Mouse (Mus musculus): Measurements from ENCODE around the gene Fam71b. TPM values are rescaled to one million over a fixed set of nuclear protein-coding genes. Genes with fewer than 3 reads are reported as not detected.
A peak's percentile ranks its signal among the peaks of the same experiment; 100 is the strongest.
"Not testable (repeated sequence)": the region's sequence is repeated elsewhere in the genome, so short reads cannot be mapped to it uniquely, and the experiment has no call there.

The Fam71b gene
- polyA plus RNA-seq, 1 experiment from 2014 or later: not detected

DNA sequence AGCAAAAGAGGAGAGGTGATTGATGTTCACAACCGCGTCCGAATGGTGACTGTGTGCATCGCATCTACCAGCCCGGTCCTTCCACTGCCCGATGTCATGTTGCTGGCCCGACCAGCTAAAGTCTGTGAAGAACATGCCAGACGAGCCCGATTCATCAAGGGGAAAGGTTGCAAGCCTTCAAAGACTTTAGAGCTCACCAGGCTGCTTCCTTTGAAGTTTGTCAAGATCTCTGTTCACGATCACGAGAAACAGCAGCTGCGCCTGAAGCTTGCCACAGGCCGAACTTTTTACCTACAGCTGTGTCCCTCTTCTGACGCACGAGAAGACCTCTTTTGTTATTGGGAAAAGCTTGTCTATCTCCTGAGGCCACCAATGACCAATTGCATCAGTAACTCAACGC, 8.6 kb downstream of the Fam71b start:
- Histone ChIP-seq H3K4me1 (no peaks in the 10 kb centered on the region), H3K36me3 (no peaks in the 10 kb centered on the region), H3K9me3 (replicated peaks) (no peaks in the 10 kb centered on the region), H3K27me3 (replicated peaks) (peaks cover 10% of the 10 kb centered on the region), H3K27ac (no peak overlapping the region), H3K9ac (no peak overlapping the region), H3K4me3 (no peak overlapping the region), H3K4me2 (no peak overlapping the region)
- no peak for ATAC-seq
- WGBS (ENCODE audit: insufficient replicate concordance): 73% methylated on average over 16 of the region's 16 CpGs

GRCm38 (mm10) chr11:46406721-46407120, 10.4 kb downstream of the Fam71b start:
- H3K4me2 ChIP-seq: no peak overlapping the region
- no peak overlapping the region for H3K4me3 ChIP-seq
- 58% methylated on average over 10 of the region's 10 CpGs for WGBS (ENCODE audit: insufficient replicate concordance)

DNA sequence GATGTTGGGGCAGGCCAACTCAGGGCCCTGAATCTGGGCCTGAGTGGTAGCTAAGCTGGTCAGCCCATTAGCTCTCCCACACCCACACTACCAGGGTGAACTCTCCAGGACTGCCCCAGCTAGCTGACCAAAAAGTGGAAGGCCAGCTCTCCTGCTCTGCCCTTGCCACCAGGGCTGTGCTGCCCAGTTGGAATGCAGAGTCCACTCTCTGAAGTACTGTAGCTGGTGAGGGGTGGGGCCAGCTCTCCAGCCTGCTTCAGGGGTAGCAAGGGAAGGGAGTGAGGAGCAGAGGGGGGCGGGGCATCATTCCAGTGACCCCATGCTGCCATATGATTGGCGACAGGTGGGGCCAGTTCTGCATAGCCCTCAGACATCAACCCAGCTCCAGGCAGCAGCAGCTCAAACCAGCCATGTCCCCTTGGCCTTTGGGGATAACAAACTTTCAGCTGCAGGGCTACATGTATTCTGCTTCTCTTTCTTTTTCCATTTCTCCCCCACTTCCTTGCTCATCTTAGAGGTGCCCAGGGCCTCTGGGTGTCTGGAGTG, 13.7 kb downstream of the Fam71b start:
- no peak overlapping the region for H3K9ac ChIP-seq
- H3K4me3 ChIP-seq: no peak overlapping the region
- H3K36me3 ChIP-seq: no peaks in the 10 kb centered on the region
- H3K27ac ChIP-seq: no peak overlapping the region
- 42% methylated on average over 2 of the region's 2 CpGs for WGBS (ENCODE audit: insufficient replicate concordance)
- H3K4me1 ChIP-seq: no peaks in the 10 kb centered on the region
- no peak overlapping the region for H3K4me2 ChIP-seq
- peaks cover 10% of the 10 kb centered on the region for H3K27me3 ChIP-seq (replicated peaks)
- no peak for ATAC-seq
- no peaks in the 10 kb centered on the region for H3K9me3 ChIP-seq (replicated peaks)

More at GRCm38 (mm10) chr11:46406721-46407120, 10.4 kb downstream of the Fam71b start:
- H3K4me1 ChIP-seq: no peaks in the 10 kb centered on the region
- no peak overlapping the region for H3K9ac ChIP-seq
- H3K27ac ChIP-seq: no peak overlapping the region
- H3K36me3 ChIP-seq: no peaks in the 10 kb centered on the region
- peaks cover 10% of the 10 kb centered on the region for H3K27me3 ChIP-seq (replicated peaks)
- ATAC-seq: no peak
- H3K9me3 ChIP-seq (replicated peaks): no peaks in the 10 kb centered on the region

DNA sequence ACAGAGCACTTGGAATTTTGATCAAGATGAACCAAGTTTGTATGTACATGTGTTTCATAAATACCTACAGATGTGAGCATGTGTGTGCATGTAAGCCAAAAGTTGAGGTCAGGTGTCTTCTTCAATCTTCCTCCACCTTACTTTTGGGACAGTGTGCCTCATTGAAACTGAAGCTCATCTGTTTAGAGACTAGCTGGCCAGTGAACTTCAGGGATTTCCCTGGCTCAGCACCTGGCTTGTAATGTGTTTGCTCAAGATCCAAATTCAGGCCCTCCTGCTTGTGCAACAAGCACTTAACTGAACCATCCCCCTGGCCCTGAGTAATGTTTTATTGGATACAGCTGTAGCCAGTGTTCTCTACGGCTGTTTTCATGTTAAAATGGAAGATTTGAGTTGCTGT, 22.1 kb downstream of the Fam71b start:
- no peak overlapping the region for H3K4me2 ChIP-seq
- 54% methylated on average over 1 of the region's 1 CpGs for WGBS (ENCODE audit: insufficient replicate concordance)
- H3K9ac ChIP-seq: no peak overlapping the region
- no peak for ATAC-seq
- H3K27me3 ChIP-seq (replicated peaks): no peaks in the 10 kb centered on the region
- no peak overlapping the region for H3K27ac ChIP-seq
- no peaks in the 10 kb centered on the region for H3K9me3 ChIP-seq (replicated peaks)
- H3K4me3 ChIP-seq: no peak overlapping the region
- H3K4me1 ChIP-seq: no peaks in the 10 kb centered on the region
- H3K36me3 ChIP-seq: no peaks in the 10 kb centered on the region

DNA sequence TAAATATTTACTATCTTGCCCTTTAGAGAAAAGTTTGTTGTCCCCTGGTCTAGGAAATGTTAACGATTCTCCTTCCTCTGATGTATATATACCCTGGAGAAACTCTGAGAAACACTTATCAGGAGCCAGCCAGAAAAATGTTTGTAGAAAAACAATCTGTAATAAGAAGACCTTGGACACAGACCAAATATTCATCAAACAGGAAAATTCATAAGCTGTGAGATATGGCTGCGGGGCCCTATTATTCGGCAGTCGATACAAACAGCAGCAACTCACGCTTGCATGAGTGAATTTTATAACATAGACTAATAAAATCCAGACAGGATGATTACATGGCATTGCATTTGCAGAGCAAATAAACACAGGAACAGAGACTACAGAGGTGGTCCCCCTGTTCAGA, 22.5 kb downstream of the Fam71b start:
- Histone ChIP-seq H3K27ac (no peak overlapping the region), H3K27me3 (replicated peaks) (no peaks in the 10 kb centered on the region), H3K4me1 (no peaks in the 10 kb centered on the region), H3K9me3 (replicated peaks) (no peaks in the 10 kb centered on the region), H3K4me2 (no peak overlapping the region), H3K36me3 (no peaks in the 10 kb centered on the region), H3K9ac (no peak overlapping the region), H3K4me3 (no peak overlapping the region)
- 71% methylated on average over 5 of the region's 5 CpGs for WGBS (ENCODE audit: insufficient replicate concordance)
- no peak for ATAC-seq

DNA sequence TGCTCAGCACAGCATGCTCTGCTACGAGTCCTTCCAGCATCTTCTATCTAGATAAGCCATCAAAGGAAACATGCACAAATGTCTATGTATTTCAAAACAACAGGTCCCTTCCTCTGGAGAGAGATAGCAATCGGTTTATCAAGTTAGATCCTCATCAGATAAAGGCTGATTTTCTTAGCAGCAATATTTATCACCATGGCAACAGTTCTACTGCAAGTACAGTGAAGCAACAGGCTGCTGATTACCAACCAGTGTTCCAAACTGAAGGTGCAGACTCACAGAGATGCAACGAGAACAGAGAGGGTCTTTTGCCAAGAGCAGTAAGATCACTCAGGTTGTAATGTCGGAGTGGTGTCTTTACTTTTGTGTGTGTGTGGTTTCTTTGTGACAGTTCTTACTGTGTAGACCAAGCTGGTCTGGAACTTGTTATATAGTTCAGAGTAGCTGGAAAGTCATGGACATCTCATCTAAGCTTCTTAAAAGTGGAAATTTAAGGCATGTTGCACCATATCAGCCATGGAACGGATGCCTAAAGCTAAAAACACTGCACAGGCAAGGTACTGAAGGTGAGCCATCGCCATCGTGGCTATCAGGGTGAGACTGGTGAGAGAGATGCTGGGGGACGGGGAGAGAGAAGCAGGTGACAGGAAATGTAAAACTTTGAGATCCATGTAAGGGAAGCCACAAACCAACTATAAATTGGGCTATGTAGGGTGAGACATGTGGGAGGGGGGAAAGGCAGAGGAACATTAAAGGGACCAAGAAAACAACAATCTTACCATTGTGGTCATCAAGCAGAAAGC, 24.9 kb downstream of the Fam71b start:
- Histone ChIP-seq H3K27me3 (replicated peaks) (no peaks in the 10 kb centered on the region), H3K4me2 (no peak overlapping the region), H3K36me3 (no peaks in the 10 kb centered on the region), H3K27ac (no peak overlapping the region), H3K4me3 (no peak overlapping the region), H3K4me1 (no peaks in the 10 kb centered on the region), H3K9me3 (replicated peaks) (no peaks in the 10 kb centered on the region), H3K9ac (no peak overlapping the region)
- 52% methylated on average over 8 of the region's 8 CpGs for WGBS (ENCODE audit: insufficient replicate concordance)
- ATAC-seq: no peak

DNA sequence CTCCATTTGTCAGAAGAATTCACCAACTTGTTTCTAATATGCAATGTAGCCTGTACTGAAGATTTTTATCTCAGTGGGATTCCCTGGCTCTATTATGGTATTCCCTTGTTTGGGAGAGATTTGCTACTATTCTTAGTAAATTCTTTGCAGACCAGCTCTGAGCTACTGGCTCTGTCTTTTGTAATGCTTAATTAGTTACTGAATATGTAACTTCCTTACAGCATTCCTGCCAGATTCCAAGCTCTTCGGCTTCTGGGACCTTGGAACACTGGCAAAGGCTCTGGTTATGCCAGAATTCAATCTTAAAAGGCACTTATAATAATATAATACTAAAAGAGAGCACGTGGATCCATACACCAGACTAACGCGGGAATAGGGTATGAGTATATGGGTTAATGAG, 31.8 kb downstream of the Fam71b start:
- H3K4me1 ChIP-seq; H3K27me3 ChIP-seq (replicated peaks); H3K4me3 ChIP-seq; H3K27ac ChIP-seq; H3K9ac ChIP-seq; H3K9me3 ChIP-seq (replicated peaks); H3K4me2 ChIP-seq; H3K36me3 ChIP-seq; ATAC-seq: not testable (repeated sequence)
- 42% methylated on average over 4 of the region's 4 CpGs for WGBS (ENCODE audit: insufficient replicate concordance)

DNA sequence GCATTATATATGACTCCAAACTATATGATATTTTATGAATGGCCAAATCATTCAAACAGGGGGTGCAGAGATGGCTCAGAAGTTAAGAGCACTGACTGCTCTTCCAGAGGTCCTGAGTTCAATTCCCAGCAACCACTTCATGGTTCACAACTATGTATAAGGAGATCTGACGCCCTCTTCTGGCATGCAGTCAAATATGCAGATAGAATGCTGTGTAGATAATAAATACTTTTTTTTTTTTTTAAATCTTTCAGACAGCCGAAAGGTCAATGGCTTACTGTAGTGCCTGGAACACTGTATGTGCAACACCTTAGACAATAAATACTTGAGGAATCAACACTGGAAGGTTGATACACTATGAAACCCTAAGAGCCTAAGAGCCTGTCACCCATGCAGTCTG, 33.8 kb downstream of the Fam71b start:
- no peaks in the 10 kb centered on the region for H3K9me3 ChIP-seq (replicated peaks)
- H3K4me1 ChIP-seq: peaks cover 9% of the 10 kb centered on the region
- no peak for ATAC-seq
- 61% methylated on average over 2 of the region's 2 CpGs for WGBS (ENCODE audit: insufficient replicate concordance)
- no peak overlapping the region for H3K27ac ChIP-seq
- H3K36me3 ChIP-seq: no peaks in the 10 kb centered on the region
- H3K4me2 ChIP-seq: no peak overlapping the region
- H3K27me3 ChIP-seq (replicated peaks): no peaks in the 10 kb centered on the region
- H3K9ac ChIP-seq: no peak overlapping the region
- H3K4me3 ChIP-seq: no peak overlapping the region

DNA sequence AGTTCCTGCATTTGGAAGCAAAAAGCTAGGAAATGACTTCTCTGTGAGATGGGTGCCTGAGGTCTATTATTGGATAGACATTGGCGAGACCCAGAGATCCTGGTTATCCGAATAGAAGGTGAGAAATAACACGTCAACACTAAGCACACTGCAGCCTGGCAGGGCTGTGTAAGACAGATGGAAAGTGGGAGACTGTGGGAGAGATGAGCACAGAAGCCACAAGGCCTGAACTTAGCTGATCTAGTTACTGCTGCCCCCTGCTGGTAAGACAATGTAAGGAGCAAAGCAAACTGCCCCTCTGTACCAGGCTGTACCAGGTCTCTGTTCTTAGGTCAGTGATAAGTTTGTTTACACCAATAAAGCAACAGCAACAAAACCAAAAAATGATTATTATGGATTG, 34.8 kb downstream of the Fam71b start:
- no peak overlapping the region for H3K4me2 ChIP-seq
- H3K4me3 ChIP-seq: no peak overlapping the region
- no peaks in the 10 kb centered on the region for H3K27me3 ChIP-seq (replicated peaks)
- no peaks in the 10 kb centered on the region for H3K36me3 ChIP-seq
- no peak overlapping the region for H3K27ac ChIP-seq
- no peaks in the 10 kb centered on the region for H3K9me3 ChIP-seq (replicated peaks)
- H3K4me1 ChIP-seq: peaks cover 19% of the 10 kb centered on the region
- WGBS (ENCODE audit: insufficient replicate concordance): 19% methylated on average over 3 of the region's 3 CpGs
- peak; percentile 61; the same call in 1 of the 2 replicates for ATAC-seq
- no peak overlapping the region for H3K9ac ChIP-seq

- peaks cover 43% of the 10 kb centered on the region for H3K4me1 ChIP-seq
- ATAC-seq: peak; percentile 55
- H3K9ac ChIP-seq: 0 out of 2 replicates have a peak overlapping the region, but pooled peaks have one; percentile 63
- H3K9me3 ChIP-seq (replicated peaks): no peaks in the 10 kb centered on the region
- H3K4me3 ChIP-seq: peak overlapping the region; percentile 42
- H3K36me3 ChIP-seq: peaks cover 17% of the 10 kb centered on the region
- H3K27me3 ChIP-seq (replicated peaks): no peaks in the 10 kb centered on the region
- H3K27ac ChIP-seq: peak overlapping the region; percentile 89
- peak overlapping the region; percentile 65 for H3K4me2 ChIP-seq
Measured at GRCm38 (mm10) chr11:46435363-46435762, 39.0 kb downstream of the Fam71b start.

DNA sequence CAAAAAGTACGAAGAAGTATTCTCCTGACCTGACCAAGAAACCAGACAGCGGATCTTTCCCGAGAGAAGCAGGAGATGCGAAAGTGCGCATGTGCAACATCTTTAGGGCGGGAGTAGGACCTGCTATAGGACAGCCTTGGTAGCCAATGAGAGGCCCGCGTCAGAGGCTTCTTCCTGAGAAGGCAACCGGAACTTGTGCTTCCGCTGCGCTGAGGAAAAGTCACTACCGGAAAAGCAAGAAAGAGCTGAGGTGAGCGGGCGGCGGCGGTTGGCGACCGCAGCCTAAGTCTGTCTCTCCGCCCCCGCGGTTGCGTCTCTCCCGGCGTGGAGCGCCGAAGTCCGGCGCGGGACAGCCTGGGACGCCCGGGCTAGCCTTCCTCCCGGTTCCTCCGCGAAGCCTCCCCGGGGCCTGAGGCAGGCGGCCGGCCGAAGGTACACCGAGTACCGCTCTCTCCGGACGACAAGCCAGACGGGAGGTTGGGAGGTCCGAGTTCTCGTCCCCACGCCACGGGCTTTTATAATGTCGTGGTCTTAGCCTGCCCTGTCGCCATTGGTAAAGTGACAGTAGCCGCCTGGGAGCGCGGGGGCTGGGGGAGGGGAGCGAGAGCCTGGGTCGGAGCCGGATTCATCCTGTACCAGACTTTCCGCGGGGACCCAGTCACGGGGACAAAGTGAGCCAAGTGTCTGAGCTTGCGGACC, 40.5 kb downstream of the Fam71b start, which contains the start of gene Med7:
Gene Med7, plus strand, starts transcription at position 166 of the 699 bp plus-strand sequence.
- Histone ChIP-seq H3K4me3 (peak within 1 kb of the TSS; percentile 97), H3K4me1 (peaks cover 55% of the 10 kb centered on the region), H3K27me3 (replicated peaks) (no peaks in the 10 kb centered on the region), H3K9ac (peak within 1 kb of the TSS; percentile 98), H3K9me3 (replicated peaks) (no peaks in the 10 kb centered on the region), H3K4me2 (peak within 1 kb of the TSS; percentile 65), H3K36me3 (peaks cover 28% of the 10 kb centered on the region), H3K27ac (peak within 1 kb of the TSS; percentile 99)
- ATAC-seq: peak; percentile 95
- WGBS (ENCODE audit: insufficient replicate concordance): 2% methylated on average over 59 of the region's 59 CpGs

- no peaks in the 10 kb centered on the region for H3K27me3 ChIP-seq (replicated peaks)
- peaks cover 35% of the 10 kb centered on the region for H3K36me3 ChIP-seq
- H3K4me2 ChIP-seq: peak overlapping the region; percentile 65
- WGBS (ENCODE audit: insufficient replicate concordance): 2% methylated on average over 23 of the region's 23 CpGs
- peak overlapping the region; percentile 99 for H3K27ac ChIP-seq
- H3K4me3 ChIP-seq: peak overlapping the region; percentile 97
- no peak; the same call in 1 of the 2 replicates for ATAC-seq
- peak overlapping the region; percentile 98 for H3K9ac ChIP-seq
- peaks cover 61% of the 10 kb centered on the region for H3K4me1 ChIP-seq
- H3K9me3 ChIP-seq (replicated peaks): no peaks in the 10 kb centered on the region
Measured at GRCm38 (mm10) chr11:46437459-46438000, 41.2 kb downstream of the Fam71b start.
